9 mouse cellular contexts compared by ENCODE assay signal in genomic region chr9:111313793-111314192, GRCm38 (mm10). TPM values are rescaled to one million over a fixed set of nuclear protein-coding genes. Genes with fewer than 3 reads are reported as not detected.
"Had no signal": no experiment of that assay in that cellular context is flagged by ENCODE, and none has a peak within 500 bp of the region (broad histone marks: within the 10 kb centered on the region; RNA-seq: fewer than 3 reads in every experiment).

No protein-coding gene starts in this region.

- H3K4me3 ChIP-seq: intestine, embryonic 15.5 days; limb, embryonic 12.5 days; liver, embryonic 13.5 days; lung, embryonic 15.5 days; megakaryocyte, embryonic 14.5 days; myocyte; neural tube, embryonic 12.5 days had no signal

- ATAC-seq: intestine, embryonic 15.5 days; liver, postnatal 0 days had no signal

- H3K27ac ChIP-seq: intestine, embryonic 15.5 days; limb, embryonic 12.5 days; liver, embryonic 13.5 days; lung, embryonic 15.5 days; macrophage; neural tube, embryonic 12.5 days had no signal

- H3K9me3 ChIP-seq: intestine, embryonic 15.5 days; liver, embryonic 13.5 days; lung, embryonic 15.5 days had no signal

- H3K9ac ChIP-seq: intestine, embryonic 15.5 days; limb, embryonic 12.5 days; liver, embryonic 13.5 days; liver, postnatal 0 days; lung, embryonic 15.5 days; neural tube, embryonic 12.5 days had no signal

- H3K4me2 ChIP-seq: intestine, embryonic 15.5 days; limb, embryonic 12.5 days; liver, embryonic 13.5 days had no signal

- DNase-seq: liver, embryonic 13.5 days had no signal

- H3K36me3 ChIP-seq: intestine, embryonic 15.5 days; limb, embryonic 12.5 days; liver, embryonic 13.5 days; lung, embryonic 15.5 days; neural tube, embryonic 12.5 days had no signal

RNA-seq across cellular contexts. Expression of gene Trank1, which starts 2.3 kb away (rescaled TPM):
- polyA plus RNA-seq: liver, embryonic 13.5 days; macrophage; myocyte had no signal
